Mouse (Mus musculus): ENCODE results near the gene Gm20816. TPM values are rescaled to one million over a fixed set of nuclear protein-coding genes. Genes with fewer than 3 reads are reported as not detected.
"Not testable (repeated sequence)": the region's sequence is repeated elsewhere in the genome, so short reads cannot be mapped to it uniquely, and the experiment has no call there.

The Gm20816 gene
- total RNA-seq (2021): not detected
- long read RNA-seq: 0 reads

DNA sequence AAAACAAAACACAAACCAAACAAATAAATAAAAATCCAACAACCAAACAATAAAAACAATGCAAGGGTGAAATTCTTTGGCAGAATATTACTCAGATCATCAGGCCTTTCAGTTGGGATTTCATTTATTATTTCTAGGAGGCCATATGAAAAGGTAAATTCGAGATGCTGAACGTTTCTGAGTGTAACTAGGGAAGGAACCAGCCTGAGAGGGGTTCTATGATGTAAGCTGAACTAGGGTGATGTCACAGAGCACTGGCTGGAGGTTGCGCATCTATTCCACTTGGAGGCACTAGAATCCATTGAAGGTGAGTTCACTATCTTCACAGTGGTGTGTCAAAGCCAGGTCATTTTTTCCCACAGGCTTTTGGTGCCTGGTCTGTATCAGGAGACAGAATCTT is at the start of gene Gm20816:
Gene Gm20816, plus strand, starts transcription at position 301 of the 400 bp plus-strand sequence.
- not testable (repeated sequence) for DNase-seq (ENCODE audit: low spot score in 2 of 2)

Other genes with a start within 250 kb of the Gm20816 start
- gene Gm20937, start 243.1 kb upstream of the Gm20816 start, total RNA-seq (2021): not detected